Mouse (Mus musculus): Measurements from ENCODE around the gene Gaa. TPM values are rescaled to one million over a fixed set of nuclear protein-coding genes. Genes with fewer than 3 reads are reported as not detected.
A peak's percentile ranks its signal among the peaks of the same experiment; 100 is the strongest.
"Not testable (repeated sequence)": the region's sequence is repeated elsewhere in the genome, so short reads cannot be mapped to it uniquely, and the experiment has no call there.

The Gaa gene
- total and polyA plus RNA-seq, 2 experiments from 2014 or later: 56.3 to 91.1 TPM

- TF ChIP-seq CTCF (IDR thresholded peaks at IDR 0.05; ENCODE audit: low read depth): peak; percentile 54
- TF ChIP-seq EP300 (IDR thresholded peaks at IDR 0.05; ENCODE audit: low read depth): no peak
- 83% methylated on average over 4 of the region's 4 CpGs for whole genome bisulfite sequencing
- ATAC-seq (ENCODE audit: insufficient read depth, low read depth) (no peak), DNase-seq (ENCODE audit: low spot score) (peak; percentile 13)
- Histone ChIP-seq H3K27me3 (ENCODE audit: control insufficient read depth, insufficient read depth, low read length) (no peaks in the 10 kb centered on the region), H3K9me3 (replicated peaks; ENCODE audit: control insufficient read depth, low read length) (no peaks in the 10 kb centered on the region), H3K4me2 (ENCODE audit: low read depth, low read length) (no peak overlapping the region), H3K27ac (ENCODE audit: low read depth) (no peak overlapping the region), H3K9ac (replicated peaks; ENCODE audit: low read depth, low read length) (no peak overlapping the region), H3K4me3 (ENCODE audit: low read depth, low read length) (no peak overlapping the region), H3K4me1 (ENCODE audit: control insufficient read depth, insufficient read depth) (no peaks in the 10 kb centered on the region), H3K36me3 (replicated peaks; ENCODE audit: control insufficient read depth, insufficient read depth, low read length) (no peaks in the 10 kb centered on the region)
Measured at GRCm38 (mm10) chr11:119235596-119235995, 32.1 kb upstream of the Gaa start.

- Histone ChIP-seq H3K9me3 (replicated peaks; ENCODE audit: control insufficient read depth, low read length) (no peaks in the 10 kb centered on the region), H3K4me2 (ENCODE audit: low read depth, low read length) (no peak overlapping the region), H3K4me3 (ENCODE audit: low read depth, low read length) (no peak overlapping the region), H3K4me1 (ENCODE audit: control insufficient read depth, insufficient read depth) (no peaks in the 10 kb centered on the region), H3K9ac (replicated peaks; ENCODE audit: low read depth, low read length) (no peak overlapping the region), H3K27ac (ENCODE audit: low read depth) (no peak overlapping the region), H3K36me3 (replicated peaks; ENCODE audit: control insufficient read depth, insufficient read depth, low read length) (no peaks in the 10 kb centered on the region), H3K27me3 (ENCODE audit: control insufficient read depth, insufficient read depth, low read length) (no peaks in the 10 kb centered on the region)
- DNase-seq (ENCODE audit: low spot score) (no peak), ATAC-seq (ENCODE audit: insufficient read depth, low read depth) (no peak)
- no peak for TF ChIP-seq EP300 (IDR thresholded peaks at IDR 0.05; ENCODE audit: low read depth)
- TF ChIP-seq CTCF (IDR thresholded peaks at IDR 0.05; ENCODE audit: low read depth): no peak
- WGBS: 36% methylated on average over 8 of the region's 8 CpGs
Measured at GRCm38 (mm10) chr11:119236354-119236753, 31.3 kb upstream of the Gaa start.

DNA sequence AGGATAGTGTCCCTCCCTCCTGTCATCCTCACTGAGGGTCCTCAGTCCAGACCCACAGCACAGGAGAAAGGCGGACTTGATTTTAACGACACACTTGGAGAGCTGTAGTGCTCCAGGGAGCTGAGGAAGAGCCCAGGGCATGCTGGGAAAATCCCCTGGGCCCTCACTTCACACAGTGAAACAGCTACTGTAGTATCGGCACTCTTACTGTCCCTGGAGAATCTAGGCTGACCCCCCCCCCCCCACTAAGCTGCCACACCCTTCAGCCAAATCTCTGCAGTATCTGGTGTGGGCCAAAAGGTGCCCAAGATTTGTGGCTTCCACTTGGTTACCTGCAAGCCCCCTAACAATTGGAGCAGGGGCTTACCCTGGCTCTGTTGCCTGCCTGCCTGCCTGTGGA lies 30.7 kb upstream of the Gaa start:
- Histone ChIP-seq H3K4me1 (ENCODE audit: control insufficient read depth, insufficient read depth) (no peaks in the 10 kb centered on the region), H3K9me3 (replicated peaks; ENCODE audit: control insufficient read depth, low read length) (no peaks in the 10 kb centered on the region), H3K4me3 (ENCODE audit: low read depth, low read length) (no peak overlapping the region), H3K27ac (ENCODE audit: low read depth) (no peak overlapping the region), H3K36me3 (replicated peaks; ENCODE audit: control insufficient read depth, insufficient read depth, low read length) (no peaks in the 10 kb centered on the region), H3K9ac (replicated peaks; ENCODE audit: low read depth, low read length) (no peak overlapping the region), H3K4me2 (ENCODE audit: low read depth, low read length) (no peak overlapping the region), H3K27me3 (ENCODE audit: control insufficient read depth, insufficient read depth, low read length) (no peaks in the 10 kb centered on the region)
- no peak for ATAC-seq (ENCODE audit: insufficient read depth, low read depth)
- TF ChIP-seq EP300 (IDR thresholded peaks at IDR 0.05; ENCODE audit: low read depth) (no peak), CTCF (IDR thresholded peaks at IDR 0.05; ENCODE audit: low read depth) (no peak)
- DNase-seq (ENCODE audit: low spot score): no peak
- WGBS: 68% methylated on average over 3 of the region's 3 CpGs

DNA sequence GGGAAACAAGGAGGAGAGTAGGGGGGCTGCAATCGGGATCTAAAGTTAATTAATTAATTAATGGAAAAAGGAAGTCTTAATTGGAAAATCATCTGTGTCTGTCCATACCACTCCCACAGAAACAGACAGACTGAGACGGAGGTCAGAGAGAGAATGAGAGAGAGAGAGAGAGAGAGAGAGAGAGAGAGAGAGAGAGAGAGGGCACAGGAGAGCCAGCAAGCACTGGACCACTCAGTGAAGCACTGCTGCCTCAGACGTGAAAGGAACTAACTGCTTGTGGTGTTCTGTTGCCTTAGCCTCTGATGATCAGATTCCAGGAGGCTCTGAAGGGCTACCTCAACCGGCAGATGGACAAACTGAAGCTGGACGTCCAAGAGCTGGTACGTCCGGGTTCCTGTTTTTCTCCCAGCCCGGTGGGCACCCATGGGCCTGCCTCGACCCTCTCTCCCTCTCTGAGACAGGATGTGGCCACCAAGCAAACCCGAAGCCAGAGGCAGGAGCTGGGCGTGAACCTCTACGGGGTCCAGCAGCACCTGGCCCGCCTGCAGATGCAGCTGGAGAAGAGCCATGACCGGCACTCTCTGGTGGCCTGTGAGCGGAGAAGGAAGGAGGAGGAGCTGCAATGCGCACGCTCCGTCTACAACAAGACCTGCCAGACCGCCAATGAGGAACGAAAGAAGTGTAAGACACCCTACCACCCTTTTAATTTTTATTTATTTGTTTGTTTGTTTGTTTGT lies 30.0 kb upstream of the Gaa start:
- TF ChIP-seq CTCF (IDR thresholded peaks at IDR 0.05; ENCODE audit: low read depth) (no peak), EP300 (IDR thresholded peaks at IDR 0.05; ENCODE audit: low read depth) (no peak)
- 0 out of 2 replicates have a peak overlapping the region, but pooled peaks have one; percentile 1 for H3K9ac ChIP-seq (replicated peaks; ENCODE audit: low read depth, low read length)
- H3K4me2 ChIP-seq (ENCODE audit: low read depth, low read length): peak overlapping the region; percentile 63
- no peaks in the 10 kb centered on the region for H3K27me3 ChIP-seq (ENCODE audit: control insufficient read depth, insufficient read depth, low read length)
- no peaks in the 10 kb centered on the region for H3K36me3 ChIP-seq (replicated peaks; ENCODE audit: control insufficient read depth, insufficient read depth, low read length)
- peak; percentile 59 for ATAC-seq (ENCODE audit: insufficient read depth, low read depth)
- WGBS: 21% methylated on average over 20 of the region's 20 CpGs
- peak overlapping the region; percentile 35 for H3K4me3 ChIP-seq (ENCODE audit: low read depth, low read length)
- H3K4me1 ChIP-seq (ENCODE audit: control insufficient read depth, insufficient read depth): no peaks in the 10 kb centered on the region
- no peaks in the 10 kb centered on the region for H3K9me3 ChIP-seq (replicated peaks; ENCODE audit: control insufficient read depth, low read length)
- DNase-seq (ENCODE audit: low spot score): peak; percentile 30
- H3K27ac ChIP-seq (ENCODE audit: low read depth): no peak overlapping the region

- no peaks in the 10 kb centered on the region for H3K4me1 ChIP-seq (ENCODE audit: control insufficient read depth, insufficient read depth)
- H3K27ac ChIP-seq (ENCODE audit: low read depth): no peak overlapping the region
- H3K36me3 ChIP-seq (replicated peaks; ENCODE audit: control insufficient read depth, insufficient read depth, low read length): no peaks in the 10 kb centered on the region
- H3K9ac ChIP-seq (replicated peaks; ENCODE audit: low read depth, low read length): no peak overlapping the region
- H3K4me3 ChIP-seq (ENCODE audit: low read depth, low read length): peak overlapping the region; percentile 35
- TF ChIP-seq EP300 (IDR thresholded peaks at IDR 0.05; ENCODE audit: low read depth): no peak
- no peak for TF ChIP-seq CTCF (IDR thresholded peaks at IDR 0.05; ENCODE audit: low read depth)
- no peaks in the 10 kb centered on the region for H3K9me3 ChIP-seq (replicated peaks; ENCODE audit: control insufficient read depth, low read length)
- H3K27me3 ChIP-seq (ENCODE audit: control insufficient read depth, insufficient read depth, low read length): no peaks in the 10 kb centered on the region
- DNase-seq (ENCODE audit: low spot score) (peak; percentile 26), ATAC-seq (ENCODE audit: insufficient read depth, low read depth) (peak; percentile 73; the same call in 1 of the 2 replicates)
- 15% methylated on average over 11 of the region's 11 CpGs for WGBS
- H3K4me2 ChIP-seq (ENCODE audit: low read depth, low read length): peak overlapping the region; percentile 63
Measured at GRCm38 (mm10) chr11:119238305-119238721, 29.4 kb upstream of the Gaa start.

DNA sequence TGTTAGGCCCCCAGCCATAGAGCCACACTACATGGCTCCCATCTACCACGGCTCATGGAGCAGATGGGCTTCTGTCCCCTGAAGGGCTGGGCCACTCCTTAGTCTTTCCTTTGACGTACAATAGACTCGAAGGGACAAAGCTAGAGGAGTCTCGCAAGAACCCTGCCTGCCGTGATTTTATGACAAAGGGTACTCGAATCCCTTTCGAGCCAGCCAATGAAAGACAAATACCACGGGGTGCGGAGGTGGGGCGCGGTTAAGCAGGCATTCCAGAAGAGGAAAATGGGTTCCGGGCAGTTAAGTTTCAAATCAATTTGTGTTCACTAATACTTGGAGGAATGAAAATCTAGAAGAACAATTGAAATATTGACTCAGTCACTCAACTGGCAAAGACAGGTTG lies 28.2 kb upstream of the Gaa start:
- Histone ChIP-seq H3K4me3 (ENCODE audit: low read depth, low read length) (no peak overlapping the region), H3K9me3 (replicated peaks; ENCODE audit: control insufficient read depth, low read length) (no peaks in the 10 kb centered on the region), H3K4me2 (ENCODE audit: low read depth, low read length) (no peak overlapping the region), H3K27me3 (ENCODE audit: control insufficient read depth, insufficient read depth, low read length) (no peaks in the 10 kb centered on the region), H3K9ac (replicated peaks; ENCODE audit: low read depth, low read length) (no peak overlapping the region), H3K36me3 (replicated peaks; ENCODE audit: control insufficient read depth, insufficient read depth, low read length) (no peaks in the 10 kb centered on the region), H3K4me1 (ENCODE audit: control insufficient read depth, insufficient read depth) (no peaks in the 10 kb centered on the region), H3K27ac (ENCODE audit: low read depth) (no peak overlapping the region)
- DNase-seq (ENCODE audit: low spot score): no peak
- no peak for TF ChIP-seq CTCF (IDR thresholded peaks at IDR 0.05; ENCODE audit: low read depth)
- TF ChIP-seq EP300 (IDR thresholded peaks at IDR 0.05; ENCODE audit: low read depth): no peak
- no peak for ATAC-seq (ENCODE audit: insufficient read depth, low read depth)
- 94% methylated on average over 12 of the region's 12 CpGs for WGBS

- not testable (repeated sequence) for H3K4me3 ChIP-seq (ENCODE audit: low read depth, low read length); H3K4me2 ChIP-seq (ENCODE audit: low read depth, low read length); H3K27me3 ChIP-seq (ENCODE audit: control insufficient read depth, insufficient read depth, low read length); H3K36me3 ChIP-seq (replicated peaks; ENCODE audit: control insufficient read depth, insufficient read depth, low read length); DNase-seq (ENCODE audit: low spot score); ATAC-seq (ENCODE audit: insufficient read depth, low read depth); H3K9ac ChIP-seq (replicated peaks; ENCODE audit: low read depth, low read length); H3K9me3 ChIP-seq (replicated peaks; ENCODE audit: control insufficient read depth, low read length); H3K4me1 ChIP-seq (ENCODE audit: control insufficient read depth, insufficient read depth); H3K27ac ChIP-seq (ENCODE audit: low read depth)
- 86% methylated on average over 6 of the region's 6 CpGs for WGBS
Measured at GRCm38 (mm10) chr11:119245543-119245942, 22.1 kb upstream of the Gaa start.
